Mouse (Mus musculus) splenic B cell, adult 2 months (primary cell): ENCODE measurements around the gene Efcab6.

Experiments
- DNase-seq: peaks from one replicate; pipeline ENCODE4 v3.0.0-alpha.2; 2011; ENCODE audit warnings: low read depth, low spot score
- H3K27me3 ChIP-seq: 2 replicates; pipeline ENCODE4 v1.6.1; 2012; ENCODE audit warnings: mild to moderate bottlenecking, low read length, moderate library complexity, mixed read lengths; ENCODE audit not compliant: control insufficient read depth, poor library complexity, insufficient read depth, severe bottlenecking
- H3K36me3 ChIP-seq: 2 replicates; pipeline ENCODE4 v1.6.1; 2012; ENCODE audit warnings: mild to moderate bottlenecking, low read length, moderate library complexity, mixed read lengths; ENCODE audit not compliant: control insufficient read depth, poor library complexity, insufficient read depth, severe bottlenecking

The Efcab6 gene

DNA sequence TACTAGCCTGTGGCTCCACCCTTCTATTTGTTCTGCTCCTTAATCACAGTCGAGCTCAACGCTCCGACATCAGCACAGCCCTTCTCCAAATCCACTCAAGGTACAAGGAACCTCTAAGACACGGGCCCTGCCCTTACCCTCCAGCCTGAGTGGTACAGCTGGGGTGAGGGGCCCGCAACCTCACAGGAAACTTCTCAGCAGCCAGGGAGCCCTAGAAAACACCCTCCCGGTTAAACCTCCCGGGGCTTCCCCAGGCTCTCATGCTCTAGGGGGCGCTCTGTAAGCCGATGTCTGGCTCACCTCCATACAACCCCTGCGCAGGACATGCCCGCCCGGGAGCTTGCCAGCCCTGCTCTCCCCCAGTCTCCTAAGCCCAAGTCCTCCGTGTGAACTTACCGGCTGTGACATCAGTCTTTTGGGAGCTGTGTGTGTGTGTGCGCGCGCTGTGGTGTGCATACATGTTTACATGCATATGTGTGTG lies 9.6 kb upstream of the Efcab6 start:
- no peaks in the 10 kb centered on the region for H3K27me3 ChIP-seq
- peak; percentile 8 for DNase-seq
- no peaks in the 10 kb centered on the region for H3K36me3 ChIP-seq

DNA sequence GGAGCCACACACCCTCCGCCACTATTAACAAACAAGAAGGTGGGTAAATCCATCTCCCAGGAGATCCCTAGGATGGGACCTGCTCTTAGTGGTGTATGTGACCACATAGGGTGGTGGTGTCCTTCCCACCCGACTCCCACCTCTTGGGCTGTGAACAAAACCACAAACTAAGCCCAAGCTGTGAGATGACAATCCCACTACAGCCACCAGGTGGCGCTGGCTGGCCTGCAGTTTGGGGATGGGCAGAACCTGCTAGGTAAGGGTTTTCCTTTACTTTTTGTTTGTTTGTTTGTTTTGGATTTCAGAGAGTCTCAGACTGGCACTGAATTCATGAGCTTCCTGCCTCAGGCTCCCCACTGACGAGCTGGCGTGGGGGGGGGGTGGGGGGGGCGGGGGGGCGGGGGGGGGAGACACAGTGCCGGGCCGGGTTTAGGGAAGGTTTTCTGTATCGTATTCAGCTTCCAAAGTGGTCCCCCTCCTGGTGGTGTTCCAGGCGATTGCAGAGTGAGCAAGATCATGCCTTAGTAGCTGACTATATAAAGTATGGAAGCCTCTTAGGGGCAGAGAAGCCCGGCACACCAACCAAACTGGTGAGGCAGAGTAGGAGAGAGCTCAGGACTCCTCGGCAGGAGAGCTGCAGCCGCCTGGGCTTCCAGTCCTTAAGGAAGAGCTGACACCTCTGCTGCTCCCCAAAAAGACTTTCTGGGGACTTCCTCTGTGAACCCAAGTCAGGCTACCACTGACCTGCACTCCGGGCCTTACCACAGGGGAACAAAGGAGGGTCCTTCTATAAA lies 8.9 kb upstream of the Efcab6 start:
- Histone ChIP-seq H3K36me3 (no peaks in the 10 kb centered on the region), H3K27me3 (no peaks in the 10 kb centered on the region)
- DNase-seq = peak; percentile 62

DNA sequence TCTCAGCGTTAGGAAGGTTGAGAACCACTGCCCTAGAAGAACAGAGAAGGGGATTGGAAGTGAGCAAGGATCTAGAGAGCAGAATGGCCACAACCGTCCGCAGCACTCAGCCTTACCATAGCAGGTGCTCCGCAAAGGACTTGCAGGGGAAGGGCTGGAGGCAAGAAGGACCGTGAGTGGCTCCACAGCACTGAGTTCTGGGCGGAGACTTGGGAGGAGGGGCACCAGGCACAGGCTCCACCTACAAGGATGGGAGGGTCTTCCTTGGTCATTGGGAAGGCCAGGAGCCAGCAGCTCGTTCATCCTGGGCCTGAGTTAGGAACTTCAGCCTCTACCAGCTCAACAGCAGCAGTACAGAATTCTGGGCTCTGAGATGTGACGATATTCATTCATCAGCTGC lies 7.9 kb upstream of the Efcab6 start:
- Histone ChIP-seq H3K27me3 (no peaks in the 10 kb centered on the region), H3K36me3 (no peaks in the 10 kb centered on the region)
- no peak for DNase-seq

DNA sequence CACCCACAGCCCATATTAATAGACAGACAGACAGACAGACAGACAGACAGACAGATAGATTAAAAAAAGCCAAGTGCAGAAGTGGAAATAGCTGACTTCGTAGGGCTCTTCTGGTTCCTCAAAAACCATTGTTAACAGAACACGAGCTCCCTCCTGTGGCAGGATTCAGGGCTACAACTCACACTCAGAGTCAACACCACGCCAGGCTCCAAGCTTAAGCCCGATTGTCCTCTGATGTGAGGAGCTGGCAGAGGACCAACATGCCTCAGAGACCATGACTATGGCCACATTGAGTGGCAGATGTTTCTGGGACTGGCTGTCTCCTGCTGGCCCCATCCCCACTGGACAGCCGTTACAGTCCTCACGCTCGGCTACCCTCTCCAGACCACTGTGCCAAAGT lies 7.0 kb upstream of the Efcab6 start:
- peak; percentile 56 for DNase-seq
- no peaks in the 10 kb centered on the region for H3K36me3 ChIP-seq
- H3K27me3 ChIP-seq = no peaks in the 10 kb centered on the region

DNA sequence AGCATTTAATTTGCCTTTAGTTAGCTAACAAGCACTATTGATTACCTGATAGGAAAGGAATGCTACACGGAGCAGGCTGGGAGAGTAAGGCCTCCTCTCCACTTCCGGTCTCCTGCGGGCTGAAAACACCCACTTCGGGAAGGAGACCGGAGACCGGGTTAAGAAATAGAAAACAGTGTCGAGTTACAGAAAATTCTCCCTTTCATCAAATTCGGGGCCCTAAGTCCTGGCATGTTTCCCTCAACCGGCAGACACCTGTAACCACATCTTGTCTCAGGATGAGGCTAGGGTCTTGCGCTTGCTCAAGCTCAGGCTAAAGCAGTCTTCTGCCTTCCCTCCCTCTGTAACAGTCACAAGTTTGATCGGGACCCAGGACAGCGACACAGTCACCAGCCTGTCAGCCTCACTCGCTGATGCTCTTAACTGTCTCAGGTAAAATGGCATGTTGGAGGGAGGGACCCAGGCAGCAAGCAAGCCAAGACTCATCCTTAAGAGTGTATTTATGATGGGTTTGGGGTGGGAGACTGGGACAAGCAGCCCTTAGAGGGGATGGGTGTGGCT lies 5.0 kb upstream of the Efcab6 start:
- H3K27me3 ChIP-seq = 0 out of 2 replicates have a peak, but pooled peaks cover under 1% of the 10 kb centered on the region
- DNase-seq = no peak
- no peaks in the 10 kb centered on the region for H3K36me3 ChIP-seq

DNA sequence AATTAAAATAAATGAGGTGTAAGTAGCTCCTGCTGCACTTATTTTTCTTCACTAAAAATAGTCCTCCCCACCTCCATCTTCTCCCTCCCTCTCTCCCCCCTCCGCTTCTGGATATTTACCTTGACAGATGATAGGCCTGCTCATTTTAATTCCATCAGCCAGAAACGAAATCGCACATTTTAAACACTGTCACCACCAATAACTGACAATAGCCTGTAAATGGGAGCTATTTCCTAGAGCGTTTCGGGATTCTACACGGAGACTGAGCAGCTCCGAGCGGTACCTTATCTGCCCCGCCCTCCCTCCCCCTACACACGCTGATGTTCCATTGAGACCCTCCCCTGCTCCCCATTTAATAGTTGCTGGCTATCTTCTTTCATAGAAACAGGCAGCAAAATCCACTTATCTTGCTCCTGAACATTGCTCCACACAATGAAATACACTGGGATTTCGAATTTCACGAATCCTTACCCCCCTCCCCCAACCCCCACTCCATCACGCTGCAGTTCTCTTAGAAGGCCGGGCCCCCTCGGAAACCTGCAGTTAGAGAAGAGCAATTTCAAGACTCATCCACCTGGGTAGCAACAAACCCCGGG lies 4.4 kb upstream of the Efcab6 start:
- Histone ChIP-seq H3K27me3 (0 out of 2 replicates have a peak, but pooled peaks cover 1% of the 10 kb centered on the region), H3K36me3 (no peaks in the 10 kb centered on the region)
- DNase-seq = no peak

DNA sequence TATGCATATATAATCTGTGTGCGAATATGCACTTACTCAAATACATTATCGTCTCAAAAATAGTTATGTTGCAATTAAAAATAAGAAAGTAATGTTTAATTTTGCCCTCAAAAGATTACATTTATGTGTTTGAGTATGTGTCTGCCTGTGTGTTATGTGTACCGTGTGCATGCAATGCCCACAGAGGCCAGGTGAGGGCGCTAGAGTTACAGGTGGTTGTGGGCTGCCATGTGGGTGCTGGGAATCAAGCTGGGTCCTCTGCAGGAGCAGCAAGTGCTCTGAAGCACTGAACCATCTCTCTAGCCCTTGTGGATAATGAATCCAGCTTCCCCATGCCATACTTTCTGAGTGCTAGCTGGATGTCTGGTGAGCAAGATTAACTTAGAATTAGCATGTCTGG lies 522 bp upstream of the Efcab6 start:
- no peak for DNase-seq
- no peaks in the 10 kb centered on the region for H3K36me3 ChIP-seq
- H3K27me3 ChIP-seq = 0 out of 2 replicates have a peak, but pooled peaks cover 1% of the 10 kb centered on the region

DNA sequence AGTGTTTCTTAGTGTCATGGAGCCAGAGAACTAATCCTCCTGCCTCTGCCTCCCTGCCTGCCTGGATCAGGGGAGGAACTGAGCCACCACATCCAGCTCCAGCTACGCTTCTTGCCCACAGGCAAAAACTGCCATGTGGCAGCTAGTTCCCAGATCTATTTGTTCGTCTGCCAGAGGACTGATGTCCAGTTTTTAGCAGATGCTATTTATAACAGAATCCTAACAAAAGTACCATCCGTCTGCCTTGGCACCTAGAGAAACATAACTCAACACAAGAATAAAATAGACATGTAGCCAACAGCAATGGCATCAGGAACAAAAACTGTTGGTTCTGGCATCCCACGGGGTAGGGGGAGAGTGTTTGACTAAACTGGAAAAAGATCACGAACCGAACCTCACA lies 6.3 kb downstream of the Efcab6 start:
- H3K27me3 ChIP-seq = no peaks in the 10 kb centered on the region
- DNase-seq = no peak
- no peaks in the 10 kb centered on the region for H3K36me3 ChIP-seq

DNA sequence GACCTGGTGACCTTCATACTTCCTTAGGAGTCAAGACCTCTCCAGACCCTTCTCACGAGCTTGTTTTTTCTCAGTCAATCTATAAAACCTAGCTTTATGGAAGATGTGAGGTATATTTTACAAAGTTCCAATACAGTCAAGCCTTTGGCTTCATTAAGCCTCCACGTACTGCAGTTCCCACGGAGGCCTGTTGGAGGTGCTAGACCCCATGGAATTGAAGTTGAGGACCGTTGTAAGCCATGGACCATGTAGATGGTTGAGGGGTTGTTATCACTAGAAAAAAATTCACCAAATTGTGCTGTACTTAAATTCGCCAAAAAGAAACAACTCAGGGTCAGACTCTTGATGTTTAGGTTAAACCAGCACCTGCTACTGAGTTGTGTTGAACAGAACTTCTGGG lies 9.1 kb downstream of the Efcab6 start:
- no peaks in the 10 kb centered on the region for H3K27me3 ChIP-seq
- H3K36me3 ChIP-seq = no peaks in the 10 kb centered on the region
- no peak for DNase-seq

DNA sequence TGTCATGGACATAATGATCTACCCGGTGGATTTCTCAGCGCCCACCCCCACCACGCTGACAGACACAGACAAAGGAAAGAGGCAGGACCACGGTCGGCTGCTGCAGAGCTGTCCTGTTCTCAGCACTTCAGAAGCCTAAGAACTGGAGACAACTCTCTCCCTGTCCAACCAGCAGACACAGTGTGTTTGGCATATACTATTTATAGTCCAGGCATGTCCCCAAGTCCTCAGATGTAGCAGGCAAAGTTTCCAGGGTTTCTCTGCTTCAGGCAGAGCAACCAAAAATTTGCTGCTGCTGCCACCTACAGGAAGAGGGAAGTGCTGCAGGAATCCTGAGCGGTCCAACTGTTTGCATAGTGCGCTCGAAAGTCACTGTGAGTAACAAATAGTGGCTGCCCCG lies 11.3 kb downstream of the Efcab6 start:
- peak; percentile 41 for DNase-seq
- Histone ChIP-seq H3K36me3 (no peaks in the 10 kb centered on the region), H3K27me3 (no peaks in the 10 kb centered on the region)

DNA sequence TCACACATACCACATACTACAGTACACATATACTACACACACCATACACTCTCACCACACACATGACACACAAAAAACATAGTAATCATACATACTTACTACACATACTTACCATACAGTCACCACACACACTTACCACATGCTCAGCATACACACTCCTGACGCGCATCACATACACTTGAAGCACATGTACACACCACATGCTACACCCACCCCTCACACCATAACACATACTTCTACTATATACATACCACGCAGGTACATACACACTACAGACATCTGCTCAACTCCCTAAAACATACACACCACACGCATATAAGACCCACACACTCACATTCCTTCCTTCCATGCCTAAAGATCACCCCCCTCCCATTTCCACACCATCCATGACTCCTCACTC lies 11.9 kb downstream of the Efcab6 start:
- no peak for DNase-seq
- no peaks in the 10 kb centered on the region for H3K36me3 ChIP-seq
- H3K27me3 ChIP-seq = no peaks in the 10 kb centered on the region

DNA sequence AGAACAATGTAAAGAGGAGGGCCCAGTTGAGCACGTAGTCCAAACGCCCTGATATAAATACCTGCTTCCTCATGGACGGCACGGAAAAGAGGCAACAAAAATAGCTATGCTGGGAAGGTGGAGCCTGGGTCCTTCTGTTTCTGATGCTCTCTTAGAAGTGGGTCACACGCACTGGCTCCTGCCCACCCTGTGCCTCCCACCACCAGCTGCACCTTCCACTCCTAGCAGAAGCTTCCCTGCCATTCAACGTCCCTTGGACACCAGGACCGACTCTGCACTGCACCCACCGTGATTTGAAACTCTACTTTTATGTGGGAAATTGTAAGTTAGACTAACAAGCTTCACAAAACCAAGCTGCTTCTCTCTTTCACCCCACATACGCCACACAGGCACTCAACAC lies 12.8 kb downstream of the Efcab6 start:
- no peaks in the 10 kb centered on the region for H3K27me3 ChIP-seq
- H3K36me3 ChIP-seq = no peaks in the 10 kb centered on the region

DNA sequence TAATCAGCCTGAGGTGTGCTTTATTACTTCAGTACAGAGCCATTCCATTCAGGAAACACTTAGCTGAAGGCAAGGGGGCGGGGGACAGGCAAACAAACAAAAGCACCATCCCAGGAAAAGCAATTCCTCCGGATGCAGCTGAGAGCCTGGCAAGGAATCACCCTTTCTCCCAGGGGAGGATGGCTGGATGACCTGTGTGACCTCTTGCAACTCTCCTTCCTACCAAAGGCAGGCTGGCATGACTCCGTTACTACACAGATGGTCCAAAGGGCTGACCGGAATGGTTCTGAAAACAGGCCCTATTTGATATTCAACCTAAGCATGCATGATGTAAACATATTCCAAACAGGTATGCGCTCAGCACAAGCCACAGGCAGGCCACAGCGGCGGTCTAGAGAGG lies 15.6 kb downstream of the Efcab6 start:
- Histone ChIP-seq H3K27me3 (no peaks in the 10 kb centered on the region), H3K36me3 (no peaks in the 10 kb centered on the region)
- DNase-seq = no peak

More for the DNA sequence above, 12.8 kb downstream of the Efcab6 start:
- no peak for DNase-seq

DNA sequence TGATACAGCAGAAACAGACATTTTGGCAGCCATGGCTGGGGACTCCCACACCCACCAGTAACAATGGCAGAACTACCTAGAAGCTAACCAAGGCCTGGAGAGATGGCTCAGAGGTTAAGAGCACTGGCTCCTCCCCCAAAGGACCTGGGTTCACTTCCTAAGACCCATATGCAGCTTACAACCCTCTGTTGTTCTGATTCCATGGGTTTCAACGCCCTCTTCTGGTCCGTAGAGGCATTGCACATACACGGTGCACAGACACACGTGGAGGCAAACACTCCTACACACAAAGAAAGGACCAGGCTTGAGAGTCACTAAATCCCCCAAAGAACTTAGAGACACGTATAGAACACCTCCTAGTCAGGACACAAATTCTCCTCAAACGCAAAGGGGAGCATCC lies 19.6 kb downstream of the Efcab6 start:
- no peak for DNase-seq
- no peaks in the 10 kb centered on the region for H3K27me3 ChIP-seq
- H3K36me3 ChIP-seq = no peaks in the 10 kb centered on the region

DNA sequence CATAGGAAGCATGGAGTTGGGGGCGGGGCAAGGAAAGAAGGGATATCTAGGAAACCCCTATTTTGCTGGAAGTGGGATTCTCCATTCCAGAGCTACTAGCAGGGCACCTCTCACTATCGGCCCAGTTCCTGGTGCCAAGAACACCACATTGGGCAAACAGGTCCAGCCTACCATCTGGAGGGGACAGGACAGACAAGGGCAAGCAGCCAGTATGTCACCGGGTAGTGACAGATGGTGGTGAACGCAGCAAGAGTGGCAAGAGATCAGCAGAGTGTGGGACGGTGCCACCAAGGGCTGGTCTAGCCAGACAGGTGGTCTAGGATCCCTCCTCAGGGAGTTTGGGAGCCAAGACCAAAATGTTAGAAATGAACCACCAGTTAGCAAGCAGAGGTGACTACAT lies 28.1 kb downstream of the Efcab6 start:
- Histone ChIP-seq H3K27me3 (no peaks in the 10 kb centered on the region), H3K36me3 (no peaks in the 10 kb centered on the region)
- no peak for DNase-seq
